Mouse (Mus musculus) cerebellum, adult 9-10 months (tissue): ENCODE data around the gene Plekha5.
A peak's percentile ranks its signal among the peaks of the same experiment; 100 is the strongest.

Source experiments
- DNase-seq: peaks from one replicate; pipeline ENCODE4 v3.0.0; 2022

Gene Plekha5

GRCm38 (mm10) chr6:140423846-140424200, at the start of gene Plekha5:
Plekha5 (plus strand) TSS chr6:140424054.
- DNase-seq: no peak

- DNase-seq: no peak
These were observed 48.2 kb upstream of the Plekha5 start for GRCm38 (mm10) chr6:140375671-140376070.

- no peak for DNase-seq
These were observed 43.3 kb upstream of the Plekha5 start for GRCm38 (mm10) chr6:140380588-140380987.

- DNase-seq: no peak
These were observed 42.7 kb upstream of the Plekha5 start for GRCm38 (mm10) chr6:140381162-140381561.

- DNase-seq: no peak
These were observed 40.1 kb upstream of the Plekha5 start for GRCm38 (mm10) chr6:140383580-140384400.

- no peak for DNase-seq
These were observed 27.2 kb upstream of the Plekha5 start for GRCm38 (mm10) chr6:140396687-140397086.

- no peak for DNase-seq
These were observed 21.0 kb upstream of the Plekha5 start for GRCm38 (mm10) chr6:140402766-140403310.

GRCm38 (mm10) chr6:140411996-140412395, 11.9 kb upstream of the Plekha5 start:
- DNase-seq: no peak

- DNase-seq: peak; percentile 70
These were observed 611 bp upstream of the Plekha5 start for GRCm38 (mm10) chr6:140423041-140423845.

- DNase-seq: peak; percentile 67
These were observed 542 bp downstream of the Plekha5 start for GRCm38 (mm10) chr6:140424201-140424990.

- DNase-seq: peak; percentile 51
These were observed 1.1 kb downstream of the Plekha5 start for GRCm38 (mm10) chr6:140424991-140425361.

- no peak for DNase-seq
These were observed 5.4 kb downstream of the Plekha5 start for GRCm38 (mm10) chr6:140429236-140429635.

GRCm38 (mm10) chr6:140432363-140432762, 8.5 kb downstream of the Plekha5 start:
- no peak for DNase-seq

GRCm38 (mm10) chr6:140443374-140443773, 19.5 kb downstream of the Plekha5 start:
- DNase-seq: peak; percentile 57

- DNase-seq: no peak
These were observed 20.3 kb downstream of the Plekha5 start for GRCm38 (mm10) chr6:140444147-140444546.

- DNase-seq: no peak
These were observed 21.1 kb downstream of the Plekha5 start for GRCm38 (mm10) chr6:140444855-140445465.

- no peak for DNase-seq
These were observed 24.3 kb downstream of the Plekha5 start for GRCm38 (mm10) chr6:140448010-140448739.

GRCm38 (mm10) chr6:140450693-140451092, 26.8 kb downstream of the Plekha5 start:
- DNase-seq: no peak

- DNase-seq: no peak
These were observed 28.9 kb downstream of the Plekha5 start for GRCm38 (mm10) chr6:140452736-140453135.

- no peak for DNase-seq
These were observed 29.6 kb downstream of the Plekha5 start for GRCm38 (mm10) chr6:140453454-140453853.

- no peak for DNase-seq
These were observed 30.5 kb downstream of the Plekha5 start for GRCm38 (mm10) chr6:140454388-140454787.

GRCm38 (mm10) chr6:140455851-140456250, 32.0 kb downstream of the Plekha5 start:
- no peak for DNase-seq
